In genomic region chr4:137468260-137469080, GRCm38 (mm10) we compare ENCODE assay signal across 8 mouse cellular contexts. TPM values are rescaled to one million over a fixed set of nuclear protein-coding genes. Genes with fewer than 3 reads are reported as not detected.
A peak's percentile ranks its signal among the peaks of the same experiment; 100 is the strongest.
DNase-seq lines count a peak whose midpoint lies in the region; ATAC-seq and TF ChIP-seq lines count a peak whose summit lies in the region.

Hspg2 (plus strand) TSS chr4:137468769.

- ATAC-seq in megakaryocyte, adult 5-6 weeks (ENCODE audit: poor library complexity, severe bottlenecking) = peak; percentile 97

- peak; percentile 98 to 99 for DNase-seq in adrenal gland, adult (ENCODE audit: inconsistent age in 2 of 2, low spot score in 1 of 2)
- peak; percentile 99 for DNase-seq in embryo, embryonic 10.5 days (ENCODE audit: low spot score)
- DNase-seq in gastrocnemius, postnatal 10 days = peak; percentile 99
- peak; percentile 92 for DNase-seq in hindlimb bud, embryonic 11.5 days (ENCODE audit: extremely low spot score, low read depth, low spot score)
- DNase-seq in left cerebral cortex, adult 2 months (ENCODE audit: extremely low spot score in 1 of 2, low spot score in 2 of 2) = peak; percentile 78 to 79
- peak; percentile 76 for DNase-seq in right cerebral cortex, adult 18-20 months
- peak; percentile 83 for DNase-seq in urinary bladder, adult 2 months (ENCODE audit: low spot score)

- TF ChIP-seq CTCF in left cerebral cortex, adult 2 months (IDR thresholded peaks at IDR 0.05) = no peak

- H3K4me3 ChIP-seq in left cerebral cortex, adult 2 months = peak within 1 kb of the TSS; percentile 56

- H3K27ac ChIP-seq in left cerebral cortex, adult 2 months = no peak within 1 kb of the TSS

- intact Hi-C loops in left cerebral cortex, adult 2 months (cut with DNase I) = no loop called here

RNA-seq across cellular contexts. Expression of gene Hspg2, which starts in this region (rescaled TPM):
- total RNA-seq in gastrocnemius, postnatal 10 days (2021) = 100 to 1,000 TPM; 256 to 295 TPM
- total RNA-seq in left cerebral cortex, adult 2 months (2021) = 1 to 10 TPM; 5.5 to 6.5 TPM
- under 0.01 TPM in 1 of 2 replicates, not detected in the other for total RNA-seq in megakaryocyte, adult 5-6 weeks (2015)
- total RNA-seq in megakaryocyte, adult 5-6 weeks (2017) = 0.04 TPM in 2 replicates
- 35.5 and 115 TPM in 2 replicates for polyA plus RNA-seq in urinary bladder, adult 2 months (2012; rRNA removed)

Comparison
In these comparisons a context has a peak if more than half of its experiments do, and no peak if none do; other contexts are left out.
1. RNA of gene Hspg2 (total RNA-seq): 256 to 295 TPM in gastrocnemius, postnatal 10 days; 5.5 to 6.5 TPM in left cerebral cortex, adult 2 months and under 0.01 to 0.04 TPM in megakaryocyte, adult 5-6 weeks; every median in the first group is over 10 times any median in the second.
2. Peak in ATAC-seq in megakaryocyte, adult 5-6 weeks; RNA of the gene not detected or under 1 TPM.
3. Peak in every context shown above with its lines, with median percentiles within 50 percentile points of each other: DNase-seq.